Mouse (Mus musculus): Measurements from ENCODE around the gene Tfeb. TPM values are rescaled to one million over a fixed set of nuclear protein-coding genes. Genes with fewer than 3 reads are reported as not detected.

Gene Tfeb
- polyA plus RNA-seq, 2 experiments = 10.6 to 12.2 TPM

DNA sequence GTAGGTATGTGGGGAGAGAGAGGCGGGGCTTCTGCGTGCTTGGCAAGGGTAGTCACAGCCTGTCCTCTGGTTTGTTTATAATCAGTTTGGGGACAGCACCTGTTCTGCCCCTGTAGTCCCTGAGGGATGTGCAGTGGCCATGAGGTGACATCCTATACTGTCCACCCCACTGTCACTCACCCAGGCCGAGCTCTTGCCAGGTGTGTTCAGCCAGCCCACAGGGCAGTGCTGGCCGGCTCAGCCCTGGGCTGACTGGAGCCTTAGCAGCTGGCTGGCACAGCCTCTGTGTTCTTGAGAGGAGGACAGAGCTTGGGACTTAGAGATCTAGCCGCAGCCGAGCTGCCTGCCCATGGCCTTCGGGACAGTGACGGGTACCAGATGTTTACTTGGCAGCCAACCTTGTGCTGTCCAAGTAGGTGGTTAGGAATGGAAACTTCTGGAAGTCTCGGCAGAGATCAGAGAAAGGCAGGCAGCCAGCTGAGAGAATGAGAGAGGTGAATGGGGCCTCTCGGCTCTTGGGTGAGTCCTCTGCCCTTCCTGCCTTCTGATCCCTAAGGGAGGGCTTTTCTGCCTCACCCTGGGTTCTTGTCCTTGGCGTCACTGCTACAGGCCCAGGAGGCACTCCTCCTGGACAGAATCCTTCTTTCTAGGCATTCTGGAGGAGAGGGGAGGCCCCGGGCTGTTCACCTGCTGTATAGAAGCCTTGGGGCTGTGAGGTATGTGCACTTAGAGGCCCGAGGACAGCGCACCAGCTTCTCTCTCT lies 12.1 kb downstream of the Tfeb start:
- H3K36me3 ChIP-seq (ENCODE audit: control insufficient read depth, insufficient read depth, low read length) = no peaks in the 10 kb centered on the region
- DNase-seq (ENCODE audit: low spot score) (no peak), ATAC-seq (ENCODE audit: low FRiP score, low read depth) (no peak)
- H3K9ac ChIP-seq (ENCODE audit: low read depth, low read length, severe bottlenecking) = no peak overlapping the region
- H3K4me2 ChIP-seq (replicated peaks; ENCODE audit: low read depth, low read length, severe bottlenecking) = no peak overlapping the region
- H3K27ac ChIP-seq (replicated peaks; ENCODE audit: low read depth, low read length) = no peak overlapping the region
- no peak overlapping the region for H3K4me3 ChIP-seq (replicated peaks; ENCODE audit: low read length)
- WGBS = 55% methylated on average over 14 of the region's 14 CpGs
- H3K4me1 ChIP-seq (ENCODE audit: control insufficient read depth, insufficient read depth, low read length) = no peaks in the 10 kb centered on the region
- H3K9me3 ChIP-seq (ENCODE audit: control insufficient read depth, low read length) = 0 out of 2 replicates have a peak, but pooled peaks cover 5% of the 10 kb centered on the region
- no peak for TF ChIP-seq POLR2A (IDR thresholded peaks at IDR 0.05; ENCODE audit: borderline replicate concordance, extremely low read depth, insufficient read depth, insufficient read length)
- H3K27me3 ChIP-seq (ENCODE audit: control insufficient read depth, insufficient read depth, low read length) = no peaks in the 10 kb centered on the region

DNA sequence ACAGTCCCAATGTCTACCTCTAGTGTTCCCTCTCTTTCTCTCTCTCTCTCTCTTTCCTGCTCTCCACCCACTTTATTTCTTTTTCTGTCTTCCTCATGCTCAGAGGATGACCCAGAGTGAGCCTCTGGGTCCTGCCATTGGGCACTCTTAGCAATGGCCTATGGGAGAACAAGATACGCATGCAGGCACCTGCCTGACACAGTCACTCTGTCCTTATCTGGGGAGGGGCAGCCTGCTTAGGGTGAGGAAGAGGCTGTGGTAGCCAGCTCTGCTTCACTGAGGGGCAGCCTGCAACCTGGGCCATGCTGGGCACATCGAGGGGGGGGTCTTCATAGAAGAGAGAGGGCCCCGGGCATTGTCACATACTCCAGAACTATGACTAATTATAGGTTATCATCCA lies 12.8 kb downstream of the Tfeb start:
- H3K9ac ChIP-seq (ENCODE audit: low read depth, low read length, severe bottlenecking) = no peak overlapping the region
- WGBS = 75% methylated on average over 3 of the region's 3 CpGs
- H3K36me3 ChIP-seq (ENCODE audit: control insufficient read depth, insufficient read depth, low read length) = no peaks in the 10 kb centered on the region
- H3K9me3 ChIP-seq (ENCODE audit: control insufficient read depth, low read length) = 0 out of 2 replicates have a peak, but pooled peaks cover 4% of the 10 kb centered on the region
- no peaks in the 10 kb centered on the region for H3K27me3 ChIP-seq (ENCODE audit: control insufficient read depth, insufficient read depth, low read length)
- no peak overlapping the region for H3K27ac ChIP-seq (replicated peaks; ENCODE audit: low read depth, low read length)
- TF ChIP-seq POLR2A (IDR thresholded peaks at IDR 0.05; ENCODE audit: borderline replicate concordance, extremely low read depth, insufficient read depth, insufficient read length) = no peak
- ATAC-seq (ENCODE audit: low FRiP score, low read depth) = no peak
- H3K4me2 ChIP-seq (replicated peaks; ENCODE audit: low read depth, low read length, severe bottlenecking) = no peak overlapping the region
- H3K4me3 ChIP-seq (replicated peaks; ENCODE audit: low read length) = no peak overlapping the region
- H3K4me1 ChIP-seq (ENCODE audit: control insufficient read depth, insufficient read depth, low read length) = no peaks in the 10 kb centered on the region
- no peak for DNase-seq (ENCODE audit: low spot score)

DNA sequence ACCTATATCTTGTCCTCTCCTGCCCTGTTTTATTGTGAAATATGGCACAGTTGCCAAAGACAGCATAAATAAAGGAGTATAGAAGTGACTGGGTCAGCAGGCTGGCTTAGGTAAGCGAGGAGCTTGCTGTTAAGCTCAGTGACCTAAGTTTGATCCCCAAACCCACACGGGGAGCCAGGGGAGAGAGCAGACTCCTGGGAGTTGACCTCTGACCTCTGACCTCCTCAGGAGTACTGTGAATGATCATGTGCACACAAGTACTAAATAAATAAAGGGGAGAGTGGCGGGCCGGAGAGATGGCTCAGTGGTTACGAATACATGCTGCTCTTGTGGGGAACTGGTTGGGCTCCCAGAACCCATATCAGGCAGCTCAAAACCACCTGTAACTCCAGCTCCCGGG lies 13.3 kb downstream of the Tfeb start:
- no peak overlapping the region for H3K4me2 ChIP-seq (replicated peaks; ENCODE audit: low read depth, low read length, severe bottlenecking)
- H3K27ac ChIP-seq (replicated peaks; ENCODE audit: low read depth, low read length) = no peak overlapping the region
- H3K9me3 ChIP-seq (ENCODE audit: control insufficient read depth, low read length) = no peaks in the 10 kb centered on the region
- no peak overlapping the region for H3K9ac ChIP-seq (ENCODE audit: low read depth, low read length, severe bottlenecking)
- DNase-seq (ENCODE audit: low spot score) = no peak
- H3K36me3 ChIP-seq (ENCODE audit: control insufficient read depth, insufficient read depth, low read length) = no peaks in the 10 kb centered on the region
- no peaks in the 10 kb centered on the region for H3K4me1 ChIP-seq (ENCODE audit: control insufficient read depth, insufficient read depth, low read length)
- no peak overlapping the region for H3K4me3 ChIP-seq (replicated peaks; ENCODE audit: low read length)
- no peaks in the 10 kb centered on the region for H3K27me3 ChIP-seq (ENCODE audit: control insufficient read depth, insufficient read depth, low read length)
- no peak for TF ChIP-seq POLR2A (IDR thresholded peaks at IDR 0.05; ENCODE audit: borderline replicate concordance, extremely low read depth, insufficient read depth, insufficient read length)
- 63% methylated on average over 6 of the region's 6 CpGs for WGBS
- ATAC-seq (ENCODE audit: low FRiP score, low read depth) = no peak

DNA sequence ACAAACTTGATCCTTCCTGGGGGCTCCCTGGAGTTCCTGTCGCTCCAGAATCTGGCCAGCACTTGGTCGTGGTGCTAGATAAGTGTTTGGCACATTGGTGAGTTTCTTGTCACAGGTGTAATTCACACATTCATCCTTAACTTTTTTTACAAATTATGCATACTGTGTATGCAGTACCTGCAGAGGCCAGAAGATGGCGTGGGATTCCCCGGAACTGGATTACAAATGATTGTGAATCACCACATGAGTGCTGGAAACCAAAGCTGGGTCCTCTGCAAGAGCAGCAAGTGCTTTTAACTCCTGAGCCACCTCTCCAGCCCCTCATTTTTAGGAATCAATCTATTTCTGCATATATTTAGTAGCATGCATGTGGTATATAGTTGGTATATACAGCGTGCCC lies 15.0 kb downstream of the Tfeb start:
- DNase-seq (ENCODE audit: low spot score) (no peak), ATAC-seq (ENCODE audit: low FRiP score, low read depth) (no peak)
- no peak for TF ChIP-seq POLR2A (IDR thresholded peaks at IDR 0.05; ENCODE audit: borderline replicate concordance, extremely low read depth, insufficient read depth, insufficient read length)
- Histone ChIP-seq H3K36me3 (ENCODE audit: control insufficient read depth, insufficient read depth, low read length) (no peaks in the 10 kb centered on the region), H3K4me3 (replicated peaks; ENCODE audit: low read length) (no peak overlapping the region), H3K4me1 (ENCODE audit: control insufficient read depth, insufficient read depth, low read length) (no peaks in the 10 kb centered on the region), H3K27ac (replicated peaks; ENCODE audit: low read depth, low read length) (no peak overlapping the region), H3K9me3 (ENCODE audit: control insufficient read depth, low read length) (no peaks in the 10 kb centered on the region), H3K4me2 (replicated peaks; ENCODE audit: low read depth, low read length, severe bottlenecking) (no peak overlapping the region), H3K9ac (ENCODE audit: low read depth, low read length, severe bottlenecking) (no peak overlapping the region), H3K27me3 (ENCODE audit: control insufficient read depth, insufficient read depth, low read length) (no peaks in the 10 kb centered on the region)
- WGBS = 70% methylated on average over 5 of the region's 5 CpGs

DNA sequence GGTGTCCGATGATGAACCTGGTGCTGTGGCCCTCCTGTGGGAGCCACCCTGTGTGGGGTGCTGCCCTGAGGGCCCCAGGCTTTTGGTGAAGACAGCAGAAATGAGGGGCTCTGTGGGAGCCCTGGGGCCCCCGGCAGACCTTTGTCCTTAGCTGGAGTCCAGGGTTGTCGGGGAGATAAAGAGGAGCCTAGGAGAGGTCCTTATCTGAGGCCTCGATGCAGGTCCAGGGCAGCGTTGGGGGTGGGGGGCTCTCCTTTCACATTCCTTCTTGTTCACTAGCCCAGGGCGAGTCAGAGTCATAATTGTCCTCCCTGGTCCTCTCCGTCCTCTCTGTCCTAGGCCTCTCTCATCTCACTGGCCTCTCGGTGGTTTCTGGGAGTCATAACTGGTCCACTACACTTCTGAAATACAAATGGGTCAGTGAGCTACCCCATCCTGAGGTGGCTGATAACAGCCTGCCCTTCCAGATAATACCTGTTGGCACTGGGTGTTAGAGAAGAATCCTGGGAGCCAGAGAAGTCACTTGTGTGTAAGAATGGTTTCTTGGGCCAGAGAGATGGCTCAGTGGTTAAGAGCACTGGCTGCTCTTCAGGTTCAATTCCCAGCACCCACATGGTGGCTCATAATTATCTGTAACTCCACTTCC lies 16.4 kb downstream of the Tfeb start:
- no peaks in the 10 kb centered on the region for H3K27me3 ChIP-seq (ENCODE audit: control insufficient read depth, insufficient read depth, low read length)
- no peak overlapping the region for H3K4me3 ChIP-seq (replicated peaks; ENCODE audit: low read length)
- H3K9me3 ChIP-seq (ENCODE audit: control insufficient read depth, low read length) = no peaks in the 10 kb centered on the region
- no peaks in the 10 kb centered on the region for H3K4me1 ChIP-seq (ENCODE audit: control insufficient read depth, insufficient read depth, low read length)
- WGBS = 85% methylated on average over 8 of the region's 8 CpGs
- no peaks in the 10 kb centered on the region for H3K36me3 ChIP-seq (ENCODE audit: control insufficient read depth, insufficient read depth, low read length)
- no peak overlapping the region for H3K27ac ChIP-seq (replicated peaks; ENCODE audit: low read depth, low read length)
- no peak overlapping the region for H3K9ac ChIP-seq (ENCODE audit: low read depth, low read length, severe bottlenecking)
- ATAC-seq (ENCODE audit: low FRiP score, low read depth) = no peak
- no peak for TF ChIP-seq POLR2A (IDR thresholded peaks at IDR 0.05; ENCODE audit: borderline replicate concordance, extremely low read depth, insufficient read depth, insufficient read length)
- H3K4me2 ChIP-seq (replicated peaks; ENCODE audit: low read depth, low read length, severe bottlenecking) = no peak overlapping the region
- DNase-seq (ENCODE audit: low spot score) = no peak
